Mouse (Mus musculus) kidney, adult 2 months (tissue): ENCODE data around the gene Gm9376. TPM values are rescaled to one million over a fixed set of nuclear protein-coding genes. Genes with fewer than 3 reads are reported as not detected.

ENCODE experiments used
- DNase-seq: peaks from one replicate; pipeline ENCODE4 v3.0.0; 2021
- H3K27ac ChIP-seq: fragments of 200-500 bp; 2 replicates; pipeline ENCODE4 v1.5.1; 2012; ENCODE audit warnings: low read depth, low read length, control low read depth, inconsistent platforms; ENCODE audit not compliant: insufficient read depth
- H3K27me3 ChIP-seq: fragments of 200-500 bp; replicated peaks from 2 replicates; pipeline ENCODE4 v1.6.1; 2012; ENCODE audit warnings: mild to moderate bottlenecking, moderate library complexity, low read length, inconsistent platforms; ENCODE audit not compliant: control insufficient read depth, insufficient read depth
- H3K36me3 ChIP-seq: fragments of 200-500 bp; 2 replicates; pipeline ENCODE4 v1.6.1; 2012; ENCODE audit warnings: mild to moderate bottlenecking, moderate library complexity, low read length, inconsistent platforms; ENCODE audit not compliant: control insufficient read depth, insufficient read depth
- H3K4me1 ChIP-seq: fragments of 200-500 bp; 2 replicates; pipeline ENCODE4 v1.6.1; 2011; ENCODE audit warnings: low read length; ENCODE audit not compliant: control insufficient read depth, insufficient read depth
- H3K4me3 ChIP-seq: fragments of 200-500 bp; 2 replicates; pipeline ENCODE4 v1.5.1; 2011; ENCODE audit warnings: mild to moderate bottlenecking, low read depth, low read length, control low read depth; ENCODE audit not compliant: insufficient read depth
- CTCF ChIP-seq: fragments of 200-500 bp; conservative IDR thresholded peaks from 2 replicates; pipeline ENCODE4 v1.5.1; 2011; ENCODE audit warnings: low read depth, mild to moderate bottlenecking, control low read depth, low read length, moderate library complexity, mixed read lengths; ENCODE audit not compliant: insufficient read depth, insufficient read length
- POLR2A ChIP-seq: fragments of 200-500 bp; IDR thresholded peaks from one replicate; pipeline ENCODE4 v1.6.1; 2011; ENCODE audit warnings: low read depth, low read length, control low read depth
- WGBS: fragments of 180-500 bp; shearing (Covaris S2); methylation state at CpG from one replicate; pipeline ENCODE4 v1.1.7; 2018; 5-methylcytosine and 5-hydroxymethylcytosine counted together
- polyA plus RNA-seq: library from polyadenylated mRNA; depleted of rRNA; stranded (reverse); fragments of >200 nt; gene quantifications from 2 replicates; pipeline ENCODE4 v1.2.3, GENCODE M21; 2012; rRNA removed

The Gm9376 gene
- polyA plus RNA-seq, 1 experiment, result not detected

DNA sequence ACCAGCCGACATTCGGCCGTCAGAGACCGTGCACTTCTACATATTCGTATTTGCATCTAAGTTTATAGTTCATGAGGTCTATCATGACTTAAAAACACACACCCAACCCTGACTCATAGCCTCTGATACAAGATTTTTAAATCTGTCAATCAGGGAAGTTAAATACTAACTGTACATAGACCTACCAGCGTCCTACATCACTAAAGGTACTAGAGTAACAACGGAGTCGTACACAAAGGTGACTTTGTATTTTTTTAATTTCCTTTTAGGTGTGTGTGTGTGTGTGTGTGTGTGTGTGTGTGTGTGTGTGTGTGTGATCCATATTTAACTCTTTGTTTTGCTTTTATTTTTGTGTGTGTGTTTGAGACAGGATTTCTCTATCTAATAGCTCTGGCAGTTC is 44.9 kb downstream of the Gm9376 start:
- TF ChIP-seq CTCF, result no peak
- no peak for TF ChIP-seq POLR2A
- WGBS, result 91% methylated on average over 8 of the region's 8 CpGs

DNA sequence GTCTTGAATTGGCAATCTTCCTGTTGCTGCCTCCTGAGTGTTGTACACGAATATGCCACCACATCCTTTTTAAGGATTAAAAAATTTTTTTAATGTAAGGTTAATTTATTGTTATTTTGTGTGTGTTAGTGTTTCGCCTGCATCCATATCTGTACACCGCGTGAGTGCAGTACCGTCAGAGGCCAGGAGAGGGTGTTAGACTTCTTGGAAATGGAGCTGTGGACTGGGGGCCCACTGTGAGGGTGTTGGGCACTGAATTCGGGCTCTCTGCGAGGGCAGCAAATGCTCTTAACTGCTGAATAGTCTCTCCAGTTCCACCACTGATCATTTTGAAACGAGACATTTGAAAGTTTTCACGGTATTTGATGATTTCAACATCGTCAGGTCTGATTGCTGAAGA is 45.9 kb downstream of the Gm9376 start:
- H3K36me3 ChIP-seq, result no peaks in the 10 kb centered on the region
- TF ChIP-seq CTCF (no peak), POLR2A (no peak)

More for the DNA sequence above, 44.9 kb downstream of the Gm9376 start:
- Histone ChIP-seq H3K4me3 (no peak overlapping the region), H3K36me3 (no peaks in the 10 kb centered on the region), H3K4me1 (no peaks in the 10 kb centered on the region), H3K27ac (no peak overlapping the region), H3K27me3 (no peaks in the 10 kb centered on the region; the same call in 1 of the 2 replicates)
- DNase-seq, result no peak

DNA sequence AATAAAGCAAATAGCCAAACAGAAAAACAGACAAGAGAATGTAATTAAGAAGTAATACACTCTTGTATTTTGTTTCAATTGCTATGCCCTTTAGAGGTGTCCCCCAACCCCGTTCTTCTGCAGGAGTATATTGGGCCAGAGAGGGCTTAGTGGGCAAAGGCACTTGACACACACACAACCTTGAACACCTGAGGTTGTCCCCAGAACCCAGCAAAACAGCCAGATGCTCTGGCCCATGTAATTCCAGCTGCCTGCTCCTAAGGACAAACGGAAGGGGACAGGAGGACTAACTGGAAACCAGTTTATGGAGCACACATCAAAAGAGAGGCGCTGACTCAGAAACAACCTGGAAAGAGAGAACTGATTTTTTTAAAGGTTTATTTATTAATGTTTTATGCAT is 47.2 kb downstream of the Gm9376 start:
- no peak overlapping the region for H3K27ac ChIP-seq
- H3K27me3 ChIP-seq, result no peaks in the 10 kb centered on the region; the same call in 1 of the 2 replicates
- no peak overlapping the region for H3K4me3 ChIP-seq
- WGBS, result 88% methylated on average over 3 of the region's 3 CpGs
- H3K4me1 ChIP-seq, result no peaks in the 10 kb centered on the region
- TF ChIP-seq CTCF (no peak), POLR2A (no peak)
- H3K36me3 ChIP-seq, result no peaks in the 10 kb centered on the region
- no peak for DNase-seq

More for the DNA sequence above, 45.9 kb downstream of the Gm9376 start:
- Histone ChIP-seq H3K4me1 (no peaks in the 10 kb centered on the region), H3K4me3 (no peak overlapping the region), H3K27ac (no peak overlapping the region), H3K27me3 (no peaks in the 10 kb centered on the region; the same call in 1 of the 2 replicates)
- DNase-seq, result no peak
- 92% methylated on average over 10 of the region's 10 CpGs for WGBS

DNA sequence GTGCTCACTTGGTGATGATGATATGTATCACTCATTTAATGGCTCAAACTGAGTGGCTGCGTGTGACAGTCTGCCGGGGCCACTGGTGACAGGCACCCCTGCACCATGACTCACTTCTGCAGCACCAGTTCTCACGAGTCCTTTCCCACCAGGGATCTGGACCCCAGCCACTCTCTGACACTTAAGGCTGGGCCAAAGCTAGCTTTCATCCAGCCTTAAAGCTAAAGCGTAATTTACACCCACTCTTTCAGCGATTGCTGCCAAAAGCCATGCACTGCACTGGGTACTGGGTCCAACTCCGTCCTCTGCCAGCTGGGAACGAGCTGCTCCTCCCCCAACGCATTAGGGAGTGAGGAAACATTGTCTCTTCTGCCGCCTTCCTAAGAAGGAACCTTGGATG is 50.5 kb downstream of the Gm9376 start:
- DNase-seq, result no peak
- Histone ChIP-seq H3K36me3 (no peaks in the 10 kb centered on the region), H3K4me1 (no peaks in the 10 kb centered on the region), H3K4me3 (no peak overlapping the region), H3K27me3 (peaks cover 1% of the 10 kb centered on the region; the same call in 1 of the 2 replicates), H3K27ac (no peak overlapping the region)
- no peak for TF ChIP-seq CTCF
- 52% methylated on average over 9 of the region's 9 CpGs for WGBS

Other genes with a start within 250 kb of the Gm9376 start
- 0.18 and 0.25 TPM in 2 replicates for gene Dct, start 214.7 kb upstream of the Gm9376 start, polyA plus RNA-seq
- gene Tgds, start 134.2 kb upstream of the Gm9376 start, polyA plus RNA-seq, result 14.1 and 15.9 TPM in 2 replicates
- 34.6 and 36.7 TPM in 2 replicates for gene Gpr180, start 129.8 kb upstream of the Gm9376 start, polyA plus RNA-seq
- gene Sox21, start 29.9 kb upstream of the Gm9376 start, polyA plus RNA-seq, result not detected in 2 replicates